Mouse (Mus musculus): Measurements from ENCODE around the gene Pdcd2l. TPM values are rescaled to one million over a fixed set of nuclear protein-coding genes. Genes with fewer than 3 reads are reported as not detected.

The Pdcd2l gene
- polyA plus RNA-seq, 1 experiment from 2014 or later, result 45.6 TPM

GRCm38 (mm10) chr7:34172251-34172650, 24.2 kb downstream of the Pdcd2l start:
- no peak for ATAC-seq (ENCODE audit: insufficient number of reproducible peaks, low FRiP score)
- H3K27me3 ChIP-seq (replicated peaks), result no peaks in the 10 kb centered on the region
- WGBS, result 74% methylated on average over 1 of the region's 1 CpGs

GRCm38 (mm10) chr7:34169454-34169853, 27.0 kb downstream of the Pdcd2l start, which contains the start of gene Uba2:
Gene Uba2, minus strand, starts transcription at chr7:34169599.
- Histone ChIP-seq H3K27ac (ENCODE audit: poor library complexity, severe bottlenecking) (peak within 1 kb of the TSS; percentile 74), H3K27me3 (replicated peaks) (no peaks in the 10 kb centered on the region), H3K9ac (peak within 1 kb of the TSS; percentile 87), H3K9me3 (replicated peaks) (no peaks in the 10 kb centered on the region), H3K36me3 (peaks cover 10% of the 10 kb centered on the region), H3K4me3 (peak within 1 kb of the TSS; percentile 72), H3K4me2 (peak within 1 kb of the TSS; percentile 85), H3K4me1 (replicated peaks) (peaks cover 10% of the 10 kb centered on the region)
- ATAC-seq (ENCODE audit: insufficient number of reproducible peaks, low FRiP score), result no peak
- 76% methylated on average over 3 of the region's 3 CpGs for WGBS

More at GRCm38 (mm10) chr7:34172251-34172650, 24.2 kb downstream of the Pdcd2l start:
- Histone ChIP-seq H3K4me1 (replicated peaks) (peaks cover 2% of the 10 kb centered on the region; the same call in 1 of the 2 replicates), H3K9me3 (replicated peaks) (no peaks in the 10 kb centered on the region; the same call in 1 of the 2 replicates), H3K27ac (ENCODE audit: poor library complexity, severe bottlenecking) (no peak overlapping the region), H3K4me2 (no peak overlapping the region), H3K36me3 (no peaks in the 10 kb centered on the region), H3K9ac (no peak overlapping the region), H3K4me3 (no peak overlapping the region)

DNA sequence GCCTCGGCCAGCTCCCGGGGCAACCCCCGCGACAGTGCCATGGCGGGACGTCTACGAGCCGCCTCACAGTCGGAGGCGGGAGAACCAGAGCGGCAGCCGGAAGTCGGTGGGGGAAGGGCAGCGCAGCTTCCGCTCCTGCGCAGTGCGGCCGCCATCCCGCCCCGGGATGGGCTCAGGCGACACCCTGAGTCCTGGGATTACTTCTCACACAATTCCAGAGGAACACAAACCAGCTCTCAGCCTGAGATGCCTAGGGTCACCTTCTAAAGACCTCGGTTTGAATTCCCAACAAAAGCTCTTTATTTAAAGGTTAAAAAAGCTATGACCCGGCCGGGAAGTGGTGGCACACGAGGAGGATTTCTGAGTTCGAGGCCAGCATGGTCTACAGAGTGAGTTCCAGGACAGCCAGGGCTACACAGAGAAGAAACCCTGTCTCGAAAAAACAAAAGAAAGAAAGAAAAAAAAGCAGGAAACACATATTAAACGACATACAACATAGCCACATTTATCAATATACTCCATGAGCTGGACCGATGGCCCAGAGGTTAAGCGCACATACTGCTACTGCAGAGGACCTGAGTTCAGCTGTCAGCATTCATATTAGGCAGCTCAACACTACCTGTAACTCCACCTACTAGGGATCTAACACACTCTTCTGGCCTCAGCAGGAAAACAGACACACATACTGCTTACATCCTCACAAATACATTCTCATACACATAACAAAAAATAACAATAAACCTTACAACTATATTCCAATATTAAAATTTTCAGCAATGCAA, 27.8 kb downstream of the Pdcd2l start:
- WGBS, result 10% methylated on average over 30 of the region's 30 CpGs
- Histone ChIP-seq H3K9me3 (replicated peaks) (no peaks in the 10 kb centered on the region), H3K9ac (peak overlapping the region; percentile 87), H3K36me3 (peaks cover 16% of the 10 kb centered on the region), H3K4me3 (peak overlapping the region; percentile 72), H3K27ac (ENCODE audit: poor library complexity, severe bottlenecking) (peak overlapping the region; percentile 74), H3K27me3 (replicated peaks) (no peaks in the 10 kb centered on the region), H3K4me2 (peak overlapping the region; percentile 85), H3K4me1 (replicated peaks) (peaks cover 10% of the 10 kb centered on the region)
- ATAC-seq (ENCODE audit: insufficient number of reproducible peaks, low FRiP score), result peak; percentile 95

GRCm38 (mm10) chr7:34167766-34168469, 28.5 kb downstream of the Pdcd2l start:
- peak; percentile 79 for ATAC-seq (ENCODE audit: insufficient number of reproducible peaks, low FRiP score)
- Histone ChIP-seq H3K27me3 (replicated peaks) (no peaks in the 10 kb centered on the region), H3K4me3 (peak overlapping the region; percentile 72), H3K4me2 (peak overlapping the region; percentile 85), H3K9ac (peak overlapping the region; percentile 87), H3K4me1 (replicated peaks) (peaks cover 10% of the 10 kb centered on the region), H3K27ac (ENCODE audit: poor library complexity, severe bottlenecking) (peak overlapping the region; percentile 74), H3K36me3 (peaks cover 23% of the 10 kb centered on the region), H3K9me3 (replicated peaks) (no peaks in the 10 kb centered on the region)
- WGBS, result under 1% methylated on average over 54 of the region's 54 CpGs

- Histone ChIP-seq H3K36me3 (peaks cover 34% of the 10 kb centered on the region), H3K9ac (no peak overlapping the region), H3K4me1 (replicated peaks) (peaks cover 10% of the 10 kb centered on the region), H3K4me2 (peak overlapping the region; percentile 33; the same call in 1 of the 2 replicates), H3K4me3 (peak overlapping the region; percentile 16; the same call in 1 of the 2 replicates), H3K27me3 (replicated peaks) (no peaks in the 10 kb centered on the region), H3K9me3 (replicated peaks) (no peaks in the 10 kb centered on the region), H3K27ac (ENCODE audit: poor library complexity, severe bottlenecking) (no peak overlapping the region)
- no peak for ATAC-seq (ENCODE audit: insufficient number of reproducible peaks, low FRiP score)
- WGBS, result 53% methylated on average over 4 of the region's 4 CpGs
These were observed 29.6 kb downstream of the Pdcd2l start for GRCm38 (mm10) chr7:34166850-34167249.

DNA sequence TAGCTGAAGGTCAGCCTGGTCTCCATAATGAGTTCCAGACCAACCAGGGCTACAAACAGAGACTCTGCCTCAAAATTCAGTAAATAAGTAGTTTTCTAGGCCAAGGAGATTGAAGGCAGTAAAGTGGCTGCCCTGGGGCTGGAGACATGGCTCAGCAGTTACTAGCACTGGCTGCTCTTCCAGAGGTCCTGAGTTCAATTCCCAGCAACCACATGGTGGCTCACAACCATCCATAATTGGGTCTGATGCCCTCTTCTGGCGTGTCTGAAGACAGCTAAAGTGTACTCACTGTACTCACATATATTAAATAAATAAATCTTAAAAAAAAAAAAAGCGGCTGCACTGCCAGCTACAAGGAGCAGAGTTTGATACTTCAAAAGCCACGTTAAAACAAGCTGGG, 30.5 kb downstream of the Pdcd2l start:
- WGBS, result 85% methylated on average over 3 of the region's 3 CpGs
- ATAC-seq (ENCODE audit: insufficient number of reproducible peaks, low FRiP score), result no peak
- Histone ChIP-seq H3K4me1 (replicated peaks) (peaks cover 10% of the 10 kb centered on the region), H3K4me3 (no peak overlapping the region), H3K27ac (ENCODE audit: poor library complexity, severe bottlenecking) (no peak overlapping the region), H3K27me3 (replicated peaks) (no peaks in the 10 kb centered on the region), H3K9me3 (replicated peaks) (no peaks in the 10 kb centered on the region), H3K4me2 (no peak overlapping the region), H3K9ac (no peak overlapping the region), H3K36me3 (peaks cover 42% of the 10 kb centered on the region)

DNA sequence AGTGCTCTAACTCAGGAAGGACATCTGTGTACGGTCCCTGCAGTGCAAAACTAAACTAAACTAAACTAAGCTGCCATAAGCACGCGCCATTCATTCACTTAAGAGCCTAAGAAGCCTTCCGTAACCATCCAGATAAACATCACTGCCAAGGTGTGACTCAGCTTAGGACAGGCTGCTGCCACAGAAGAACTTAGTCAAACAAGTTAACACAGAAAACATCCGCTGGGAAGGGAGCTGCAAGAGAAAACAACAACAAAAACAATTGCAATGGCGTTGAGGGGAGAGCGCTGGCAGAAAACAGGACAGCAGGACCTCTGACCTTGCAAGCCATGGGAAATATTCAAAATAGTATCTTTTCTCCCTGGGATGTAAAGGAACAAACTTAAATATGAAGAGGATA, 31.8 kb downstream of the Pdcd2l start:
- H3K27ac ChIP-seq (ENCODE audit: poor library complexity, severe bottlenecking), result no peak overlapping the region
- peaks cover 10% of the 10 kb centered on the region for H3K4me1 ChIP-seq (replicated peaks)
- 91% methylated on average over 7 of the region's 7 CpGs for WGBS
- peaks cover 54% of the 10 kb centered on the region for H3K36me3 ChIP-seq
- H3K4me3 ChIP-seq, result no peak overlapping the region
- H3K4me2 ChIP-seq, result no peak overlapping the region
- no peak for ATAC-seq (ENCODE audit: insufficient number of reproducible peaks, low FRiP score)
- H3K9ac ChIP-seq, result no peak overlapping the region
- no peaks in the 10 kb centered on the region for H3K9me3 ChIP-seq (replicated peaks)
- H3K27me3 ChIP-seq (replicated peaks), result no peaks in the 10 kb centered on the region

DNA sequence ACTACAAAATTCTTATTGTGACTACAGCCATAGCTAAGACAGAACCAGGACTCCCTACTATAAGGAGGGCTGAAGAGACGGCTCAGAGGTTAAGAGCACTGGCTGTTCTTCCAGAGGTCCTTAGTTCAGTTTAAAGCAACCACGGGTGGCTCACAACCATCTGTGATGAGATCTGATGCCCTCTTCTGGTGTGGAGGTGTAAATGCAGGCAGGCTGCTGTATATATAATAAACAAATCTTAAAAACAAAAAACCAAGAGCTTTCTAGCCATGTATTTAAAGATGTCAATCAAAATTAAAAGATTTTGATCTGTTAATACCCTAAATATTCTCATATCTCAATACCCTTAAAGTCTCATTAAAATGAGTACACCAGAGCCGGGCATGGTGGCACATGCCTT, 37.3 kb downstream of the Pdcd2l start:
- Histone ChIP-seq H3K4me3 (no peak overlapping the region), H3K27me3 (replicated peaks) (no peaks in the 10 kb centered on the region), H3K4me2 (no peak overlapping the region), H3K27ac (ENCODE audit: poor library complexity, severe bottlenecking) (no peak overlapping the region), H3K4me1 (replicated peaks) (no peaks in the 10 kb centered on the region), H3K9me3 (replicated peaks) (no peaks in the 10 kb centered on the region), H3K9ac (no peak overlapping the region), H3K36me3 (peaks cover 93% of the 10 kb centered on the region)
- ATAC-seq (ENCODE audit: insufficient number of reproducible peaks, low FRiP score), result no peak
- WGBS, result 87% methylated on average over 3 of the region's 3 CpGs

- no peaks in the 10 kb centered on the region for H3K9me3 ChIP-seq (replicated peaks)
- H3K27me3 ChIP-seq (replicated peaks), result no peaks in the 10 kb centered on the region
- ATAC-seq (ENCODE audit: insufficient number of reproducible peaks, low FRiP score), result no peak
- peaks cover 93% of the 10 kb centered on the region for H3K36me3 ChIP-seq
- WGBS, result 97% methylated on average over 3 of the region's 3 CpGs
- H3K4me3 ChIP-seq, result no peak overlapping the region
- H3K4me2 ChIP-seq, result no peak overlapping the region
- H3K4me1 ChIP-seq (replicated peaks), result no peaks in the 10 kb centered on the region
- no peak overlapping the region for H3K27ac ChIP-seq (ENCODE audit: poor library complexity, severe bottlenecking)
- no peak overlapping the region for H3K9ac ChIP-seq
These were observed 38.5 kb downstream of the Pdcd2l start for GRCm38 (mm10) chr7:34157994-34158393.

DNA sequence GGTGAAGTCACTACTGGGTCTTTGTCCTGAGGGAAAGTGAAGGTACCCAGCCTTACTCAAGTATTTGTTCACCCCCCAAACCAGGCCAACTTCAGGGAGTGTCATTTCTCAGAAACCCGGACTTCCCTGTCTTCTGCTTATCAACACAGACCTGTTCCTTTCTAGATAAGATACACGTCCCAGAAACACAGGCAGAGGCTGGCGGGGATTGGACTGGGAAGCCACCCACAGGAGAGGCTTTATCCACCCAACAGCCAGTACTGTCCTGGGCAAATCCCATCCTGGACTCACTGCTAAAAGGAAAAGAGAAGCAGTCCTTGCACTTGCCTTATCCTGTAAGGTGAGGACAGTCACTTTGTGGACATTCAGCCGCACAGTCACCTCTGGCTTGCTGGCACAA, 49.3 kb downstream of the Pdcd2l start:
- H3K4me3 ChIP-seq, result no peak overlapping the region
- H3K9ac ChIP-seq, result no peak overlapping the region
- peak; percentile 39; the same call in 1 of the 2 replicates for ATAC-seq (ENCODE audit: insufficient number of reproducible peaks, low FRiP score)
- peaks cover 97% of the 10 kb centered on the region for H3K36me3 ChIP-seq
- WGBS, result 47% methylated on average over 4 of the region's 4 CpGs
- H3K27ac ChIP-seq (ENCODE audit: poor library complexity, severe bottlenecking), result no peak overlapping the region
- H3K9me3 ChIP-seq (replicated peaks), result peaks cover 2% of the 10 kb centered on the region; the same call in 1 of the 2 replicates
- H3K27me3 ChIP-seq (replicated peaks), result no peaks in the 10 kb centered on the region
- no peak overlapping the region for H3K4me2 ChIP-seq
- 0 out of 2 replicates have a peak, but pooled peaks cover 3% of the 10 kb centered on the region for H3K4me1 ChIP-seq (replicated peaks)

GRCm38 (mm10) chr7:34141123-34141522, 55.3 kb downstream of the Pdcd2l start:
- H3K4me2 ChIP-seq, result no peak overlapping the region
- no peaks in the 10 kb centered on the region for H3K27me3 ChIP-seq (replicated peaks)
- no peaks in the 10 kb centered on the region for H3K4me1 ChIP-seq (replicated peaks)
- peaks cover 60% of the 10 kb centered on the region for H3K36me3 ChIP-seq
- no peaks in the 10 kb centered on the region for H3K9me3 ChIP-seq (replicated peaks)
- H3K4me3 ChIP-seq, result no peak overlapping the region
- no peak overlapping the region for H3K9ac ChIP-seq
- H3K27ac ChIP-seq (ENCODE audit: poor library complexity, severe bottlenecking), result no peak overlapping the region
- ATAC-seq (ENCODE audit: insufficient number of reproducible peaks, low FRiP score), result no peak
- 96% methylated on average over 13 of the region's 13 CpGs for WGBS

Measured in heart, embryonic 12.5 days (tissue).